Mouse (Mus musculus) embryonic fibroblast, embryonic 13.5 days (primary cell): ENCODE results near the gene Tbc1d19.

Experiments used
- CTCF ChIP-seq: IDR thresholded peaks from 2 replicates; pipeline ENCODE4 v1.5.1; 2011; ENCODE audit warnings: mild to moderate bottlenecking, control low read depth, low read length, moderate library complexity, borderline replicate concordance; ENCODE audit not compliant: insufficient read depth
- POLR2A ChIP-seq: IDR thresholded peaks from 2 replicates; pipeline ENCODE4 v1.6.1; 2011; ENCODE audit warnings: low read depth, mild to moderate bottlenecking, control low read depth, low read length, moderate library complexity

GRCm38 (mm10) chr5:53934040-53934439, 124.6 kb downstream of the Tbc1d19 start:
- TF ChIP-seq CTCF (no peak), POLR2A (no peak)
